Mouse (Mus musculus): ENCODE data around the gene 9030025P20Rik.
A peak's percentile ranks its signal among the peaks of the same experiment; 100 is the strongest.
"Not testable (repeated sequence)": the region's sequence is repeated elsewhere in the genome, so short reads cannot be mapped to it uniquely, and the experiment has no call there.

Gene 9030025P20Rik

DNA sequence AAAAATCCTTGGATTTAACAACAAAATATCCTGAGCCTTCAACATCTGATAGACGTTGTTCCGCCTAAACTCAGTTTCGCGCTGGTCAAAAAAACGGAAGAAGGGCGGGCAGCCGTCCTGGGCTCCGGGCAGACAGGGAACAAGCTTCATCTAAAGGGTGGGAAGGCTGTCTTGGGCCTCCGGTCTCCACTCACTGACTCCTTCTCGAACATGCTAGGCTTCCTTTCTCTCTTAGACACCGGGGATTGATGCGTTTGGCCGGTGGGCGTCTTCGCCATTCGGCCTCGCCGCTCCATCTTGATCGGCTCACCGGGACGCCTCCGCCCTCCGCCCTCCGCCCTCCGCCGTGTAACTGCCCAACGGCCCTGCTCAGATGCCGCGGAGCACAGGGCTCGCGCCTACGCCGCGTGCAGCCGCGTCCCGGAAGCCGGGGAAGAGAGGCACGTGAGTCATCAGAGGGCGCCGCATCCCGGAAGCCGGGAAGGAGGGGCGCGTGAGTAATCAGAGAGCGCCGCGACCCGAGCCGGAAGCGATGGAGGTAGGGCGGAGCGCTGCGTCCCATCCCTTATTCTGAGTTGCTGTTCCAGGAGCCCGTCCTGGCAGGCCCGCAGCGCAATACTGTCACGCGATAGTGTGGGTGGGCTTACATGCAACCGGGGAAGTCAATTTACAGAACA is at the start of gene 9030025P20Rik, which contains the start of gene Gm3417:
Gene 9030025P20Rik, plus strand, starts transcription at position 107 of the 677 bp plus-strand sequence.
Gene Gm3417, minus strand, starts transcription at position 429 of the 677 bp plus-strand sequence.
- DNase-seq = not testable (repeated sequence)

DNA sequence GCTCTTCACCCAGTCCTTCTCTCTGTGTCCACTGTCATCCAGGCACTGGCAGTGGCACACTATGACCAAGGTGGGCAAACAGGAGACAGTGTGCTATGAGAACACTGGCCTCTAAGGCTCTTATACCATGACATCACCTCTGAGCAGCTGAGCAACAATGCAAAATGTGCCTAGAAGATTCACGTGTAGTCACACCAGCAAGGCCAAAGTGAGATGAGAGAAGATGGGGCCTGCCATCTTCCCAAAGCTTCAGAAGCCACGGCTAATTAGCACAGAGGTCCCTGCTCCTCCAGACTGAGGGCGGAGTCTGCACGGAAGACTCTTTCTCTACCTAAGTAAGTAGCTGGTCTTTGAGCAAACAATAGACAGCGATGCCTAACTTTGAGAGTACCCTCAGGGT is 49.6 kb upstream of the 9030025P20Rik start:
- no peak for DNase-seq

GRCm38 (mm10) chr17:14930697-14931096 is 47.6 kb upstream of the 9030025P20Rik start:
- DNase-seq = no peak

DNA sequence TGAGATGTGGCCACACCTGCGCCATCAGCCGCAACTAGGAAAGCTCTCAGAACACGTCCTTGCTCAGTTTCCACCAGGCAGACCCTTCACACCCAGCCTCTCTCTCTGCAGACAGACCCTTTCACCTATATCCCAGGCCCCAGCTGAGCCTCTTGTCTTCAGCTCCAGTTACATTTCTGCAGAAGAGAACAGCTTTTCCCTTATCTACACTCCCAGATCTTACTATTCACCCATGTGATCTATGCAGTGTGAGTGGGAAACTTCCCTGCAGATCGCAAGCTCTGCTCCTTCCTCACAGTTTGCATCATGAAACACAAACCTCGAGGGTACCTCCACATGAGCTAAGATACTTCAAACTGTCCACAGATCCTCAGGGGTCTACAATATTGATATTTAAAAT is 46.8 kb upstream of the 9030025P20Rik start:
- no peak for DNase-seq

DNA sequence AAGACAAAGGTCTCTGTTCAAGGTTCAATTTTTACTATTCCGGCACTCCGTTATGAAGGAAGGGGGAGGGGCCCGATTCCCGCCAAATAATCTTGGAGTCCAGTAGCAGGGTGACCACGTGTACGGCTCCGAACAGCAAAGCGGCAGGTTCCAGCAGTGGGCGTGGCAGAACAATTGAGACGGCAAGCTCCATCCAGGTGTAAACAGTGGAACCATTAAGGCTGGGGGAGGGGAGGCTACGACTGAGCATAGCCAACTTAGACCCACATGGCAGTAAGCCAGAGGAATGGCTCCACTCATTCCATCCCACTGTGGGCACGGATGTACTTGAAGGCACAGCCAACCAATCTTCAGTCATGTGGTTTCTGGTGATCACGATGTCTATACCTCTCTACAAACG is 43.0 kb upstream of the 9030025P20Rik start:
- DNase-seq = not testable (repeated sequence)

- DNase-seq = no peak
Measured at GRCm38 (mm10) chr17:14935841-14936605, 42.2 kb upstream of the 9030025P20Rik start.

DNA sequence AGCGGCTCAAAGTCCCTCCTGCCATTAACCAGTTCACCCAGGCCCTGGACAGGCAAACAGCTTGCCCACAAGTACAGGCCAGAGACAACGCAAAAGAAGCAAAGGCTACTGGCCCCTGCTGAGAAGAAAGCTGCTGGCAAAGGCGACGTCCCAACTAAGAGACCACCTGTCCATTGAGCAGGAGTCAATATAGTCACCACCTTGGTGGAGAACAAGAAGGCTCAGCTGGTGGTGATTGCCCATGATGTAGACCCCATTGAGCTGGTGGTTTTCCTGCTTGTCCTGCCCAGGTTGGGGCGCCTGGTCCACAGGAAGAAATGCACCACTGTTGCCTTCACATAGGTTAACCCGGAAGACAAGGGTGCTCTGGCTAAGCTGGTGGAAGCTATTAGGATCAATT is 36.1 kb upstream of the 9030025P20Rik start:
- DNase-seq = not testable (repeated sequence)

DNA sequence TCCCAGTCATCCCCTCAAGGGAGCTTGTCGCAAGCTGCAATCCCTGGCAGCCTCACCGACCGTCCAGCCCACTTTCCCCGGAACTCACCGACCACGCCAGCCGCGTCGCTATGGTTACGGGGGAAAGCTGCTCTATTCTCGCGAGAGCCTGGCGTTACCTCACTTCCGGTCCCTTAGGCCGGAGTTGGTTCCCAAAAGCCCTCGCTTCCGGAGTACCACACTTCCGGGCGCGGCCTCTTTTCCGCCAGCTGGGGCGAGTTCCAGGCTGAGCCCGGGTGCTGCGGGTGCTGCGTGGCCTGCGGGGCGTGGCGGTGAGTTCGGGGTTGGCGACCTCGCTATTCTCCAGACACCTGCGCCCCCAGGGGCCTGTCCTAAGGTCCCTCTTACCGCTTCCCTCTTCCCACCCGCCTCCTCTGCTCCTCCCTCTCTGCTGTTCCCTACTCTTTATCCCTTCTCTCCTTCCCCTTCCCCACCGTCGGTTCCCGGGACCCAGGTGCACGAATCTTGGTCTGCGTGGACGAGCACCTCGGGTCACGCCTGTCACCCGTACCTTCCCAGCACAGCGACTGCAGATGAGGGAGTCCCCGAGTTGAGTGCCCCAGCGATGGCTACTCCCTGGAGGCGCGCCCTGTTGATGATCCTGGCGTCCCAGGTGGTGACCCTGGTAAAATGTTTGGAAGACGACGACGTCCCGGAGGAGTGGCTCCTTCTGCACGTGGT is 35.1 kb upstream of the 9030025P20Rik start, which contains the start of the genes Wdr27 and 1600012H06Rik:
Gene Wdr27, minus strand, starts transcription at position 150 of the 720 bp plus-strand sequence.
Gene 1600012H06Rik, plus strand, starts transcription at position 176 of the 720 bp plus-strand sequence.
- peak; percentile 98 for DNase-seq

- DNase-seq = no peak
Measured at GRCm38 (mm10) chr17:14943729-14944059, 34.6 kb upstream of the 9030025P20Rik start.

DNA sequence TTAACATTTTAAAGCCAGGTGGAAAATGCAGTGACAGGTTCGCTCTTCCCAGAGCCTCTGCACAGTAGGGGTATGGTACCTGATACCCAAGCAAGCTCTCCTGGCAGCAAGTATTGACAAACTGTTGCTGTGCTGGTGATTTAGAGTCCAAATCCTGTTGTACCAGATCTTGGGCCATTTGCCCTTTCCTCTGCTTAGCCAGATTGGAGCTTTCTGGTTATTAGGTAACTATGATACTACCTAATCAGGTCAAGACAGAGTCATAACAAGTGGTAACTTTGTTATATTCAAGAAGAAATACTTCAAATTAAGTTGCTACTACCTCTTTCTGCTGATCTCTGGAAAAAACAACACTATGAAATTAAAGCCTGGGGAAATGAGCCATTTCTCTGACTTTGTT is 33.7 kb upstream of the 9030025P20Rik start:
- DNase-seq = peak; percentile 16

GRCm38 (mm10) chr17:14949161-14949827 is 29.0 kb upstream of the 9030025P20Rik start:
- no peak for DNase-seq

DNA sequence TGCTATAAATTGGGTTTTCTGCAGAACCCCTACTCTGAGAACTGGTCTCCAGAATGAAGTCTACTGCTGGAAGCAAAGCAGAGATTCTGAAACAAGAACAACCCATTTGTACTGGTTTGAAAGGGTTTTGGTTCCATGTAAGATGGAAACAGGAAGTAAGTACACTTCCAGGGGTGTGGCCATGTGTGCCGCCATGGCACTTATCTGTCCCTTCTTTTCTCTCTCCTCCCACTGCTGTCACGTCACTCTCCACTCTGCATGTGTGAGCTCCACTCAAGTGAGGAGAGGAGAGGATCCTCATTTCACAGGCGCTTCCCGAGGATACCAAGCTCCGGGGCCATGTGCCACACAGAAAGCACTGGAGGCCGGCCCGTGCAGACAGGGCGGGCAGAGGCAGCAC is 24.8 kb upstream of the 9030025P20Rik start:
- DNase-seq = no peak

DNA sequence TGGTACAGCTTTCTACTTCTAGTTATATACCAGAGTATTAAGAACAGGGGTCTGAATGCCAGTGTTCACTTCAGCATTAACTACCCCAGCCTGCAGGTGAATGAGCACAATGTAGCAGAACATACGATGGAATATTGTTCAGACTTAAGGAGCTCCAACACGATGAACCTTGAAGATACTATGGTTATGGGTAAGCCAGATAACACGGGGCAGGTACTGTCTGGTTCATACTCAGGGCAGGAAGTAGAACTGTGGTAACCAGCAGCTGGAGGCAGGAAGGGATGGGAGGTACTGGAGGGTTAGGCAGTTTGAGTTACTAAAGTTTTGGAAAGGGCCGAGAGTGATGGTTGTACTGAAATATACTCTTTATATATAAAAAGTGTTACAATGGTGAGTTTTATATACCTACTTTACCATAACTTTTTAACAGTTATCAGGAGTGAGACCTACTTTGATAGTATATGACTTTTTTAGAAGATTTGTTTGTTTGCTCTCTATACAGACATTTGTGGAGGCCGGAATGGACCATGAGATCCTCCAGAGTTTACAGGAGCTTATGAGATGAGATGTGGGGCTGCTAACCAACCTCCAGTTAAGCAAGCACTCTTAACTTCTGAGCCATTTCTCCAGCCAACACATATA is 19.5 kb upstream of the 9030025P20Rik start:
- DNase-seq = no peak

- peak; percentile 22 for DNase-seq
Measured at GRCm38 (mm10) chr17:14959979-14960378, 18.3 kb upstream of the 9030025P20Rik start.

- peak; percentile 20 for DNase-seq
Measured at GRCm38 (mm10) chr17:14960520-14960919, 17.7 kb upstream of the 9030025P20Rik start.

DNA sequence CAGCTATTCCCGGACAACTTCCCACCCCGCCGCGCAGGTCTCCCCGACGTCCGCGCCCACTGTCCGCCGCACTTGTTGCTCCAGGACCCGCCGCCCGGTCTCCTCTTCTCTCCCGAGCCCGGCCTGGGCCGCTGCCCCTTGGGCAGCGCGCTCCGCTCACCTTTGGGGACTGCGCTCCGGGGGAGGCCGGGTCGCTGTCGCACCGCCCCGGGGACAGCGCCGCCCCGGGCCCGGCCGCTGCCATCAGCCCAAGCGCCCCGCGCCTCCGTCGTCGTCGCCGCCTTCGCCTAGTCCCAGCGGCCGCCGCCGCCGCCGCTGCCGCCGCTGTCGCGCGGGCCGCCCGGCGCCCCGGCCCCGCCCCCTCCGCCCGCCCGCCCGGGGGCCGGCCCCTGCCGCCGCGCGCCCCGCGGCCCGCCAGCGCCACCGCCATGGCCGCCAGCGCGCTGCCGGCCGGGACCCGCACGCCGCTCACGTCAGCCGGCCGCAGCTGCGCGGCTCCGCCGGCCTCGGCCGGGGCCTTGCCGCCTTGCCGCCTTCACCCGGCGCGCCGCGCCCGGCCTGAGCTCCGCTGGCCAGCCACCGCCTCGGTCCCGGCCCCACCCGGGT is 17.2 kb upstream of the 9030025P20Rik start, which contains the start of gene Phf10:
Gene Phf10, minus strand, starts transcription at position 323 of the 606 bp plus-strand sequence.
- DNase-seq = peak; percentile 24

- not testable (repeated sequence) for DNase-seq
Measured at GRCm38 (mm10) chr17:14961557-14962154, 16.6 kb upstream of the 9030025P20Rik start.

DNA sequence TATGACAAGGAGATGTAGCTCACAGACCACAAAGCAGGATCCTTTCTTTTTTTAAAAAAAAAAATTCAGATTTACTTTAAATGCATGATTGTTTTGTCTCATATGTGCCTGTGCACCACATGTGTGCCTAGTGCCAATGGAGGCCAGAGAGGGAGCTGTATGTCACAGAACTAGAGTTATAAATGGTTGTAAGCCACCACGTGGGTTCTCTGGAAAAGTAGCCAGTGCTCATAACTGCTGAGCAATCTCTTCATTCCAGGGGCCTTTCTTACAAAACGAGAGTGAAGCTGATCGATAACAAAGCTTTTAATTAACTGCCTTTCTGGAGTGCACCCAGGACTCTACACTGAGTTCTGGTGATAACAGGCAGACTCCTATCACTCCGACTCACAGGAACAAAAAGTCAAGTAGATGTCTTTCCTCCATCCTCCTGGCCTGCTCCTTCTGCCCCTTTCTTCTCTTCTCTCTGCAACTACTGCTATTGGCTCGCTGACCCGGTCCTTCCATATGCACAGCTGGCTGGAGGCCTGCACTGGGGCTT is 9.8 kb upstream of the 9030025P20Rik start:
- DNase-seq = not testable (repeated sequence)

- DNase-seq = not testable (repeated sequence)
Measured at GRCm38 (mm10) chr17:14977718-14978361, 428 bp upstream of the 9030025P20Rik start.

- DNase-seq = not testable (repeated sequence)
Measured at GRCm38 (mm10) chr17:14990116-14990702, 11.9 kb downstream of the 9030025P20Rik start.
